Mouse (Mus musculus) spleen, postnatal 36 days (tissue): Measurements from ENCODE around the gene Hmgb1.

ENCODE experiments used
- DNase-seq, 2 experiments: peaks; one replicate each; pipeline ENCODE4 v3.0.0; 2022; ENCODE audit warnings: low spot score in 2 of 2, mixed read lengths in 1 of 2

The Hmgb1 gene

GRCm38 (mm10) chr5:149020681-149021062, 163.6 kb downstream of the Hmgb1 start:
- no peak for DNase-seq

GRCm38 (mm10) chr5:149020059-149020680, 164.1 kb downstream of the Hmgb1 start:
- no peak for DNase-seq

GRCm38 (mm10) chr5:149017666-149018415, 166.4 kb downstream of the Hmgb1 start:
- DNase-seq: peak; percentile 61 to 69

- no peak for DNase-seq
These were observed 167.1 kb downstream of the Hmgb1 start for GRCm38 (mm10) chr5:149017181-149017580.

- DNase-seq: no peak
These were observed 168.0 kb downstream of the Hmgb1 start for GRCm38 (mm10) chr5:149016261-149016660.

GRCm38 (mm10) chr5:149015335-149016201, 168.7 kb downstream of the Hmgb1 start:
- DNase-seq: peak; percentile 71 to 80

GRCm38 (mm10) chr5:149014600-149015268, 169.6 kb downstream of the Hmgb1 start:
- DNase-seq: peak; percentile 36 to 48

GRCm38 (mm10) chr5:149013817-149014508, 170.3 kb downstream of the Hmgb1 start:
- peak; percentile 36 to 38 for DNase-seq

GRCm38 (mm10) chr5:149009111-149009510, 175.2 kb downstream of the Hmgb1 start:
- no peak for DNase-seq

- DNase-seq: no peak
These were observed 177.0 kb downstream of the Hmgb1 start for GRCm38 (mm10) chr5:149007295-149007646.

GRCm38 (mm10) chr5:149006362-149007294, 177.7 kb downstream of the Hmgb1 start:
- peak; percentile 94 to 95 for DNase-seq

- DNase-seq: peak; percentile 63 to 66
These were observed 178.5 kb downstream of the Hmgb1 start for GRCm38 (mm10) chr5:149005701-149006361.

- peak; percentile 67 to 70 for DNase-seq
These were observed 179.2 kb downstream of the Hmgb1 start for GRCm38 (mm10) chr5:149005083-149005482.

- DNase-seq: no peak
These were observed 181.2 kb downstream of the Hmgb1 start for GRCm38 (mm10) chr5:149003137-149003536.

- DNase-seq: no peak
These were observed 181.5 kb downstream of the Hmgb1 start for GRCm38 (mm10) chr5:149002803-149003115.

GRCm38 (mm10) chr5:149002034-149002802, 182.1 kb downstream of the Hmgb1 start:
- no peak for DNase-seq

- no peak for DNase-seq
These were observed 184.5 kb downstream of the Hmgb1 start for GRCm38 (mm10) chr5:148999802-149000201.

- no peak for DNase-seq
These were observed 185.8 kb downstream of the Hmgb1 start for GRCm38 (mm10) chr5:148998512-148998911.

- no peak for DNase-seq
These were observed 187.6 kb downstream of the Hmgb1 start for GRCm38 (mm10) chr5:148996709-148997037.
